Mouse (Mus musculus) spleen, postnatal 4 days (tissue): ENCODE results near the gene Gsta2.
A peak's percentile ranks its signal among the peaks of the same experiment; 100 is the strongest.
"Not testable (repeated sequence)": the region's sequence is repeated elsewhere in the genome, so short reads cannot be mapped to it uniquely, and the experiment has no call there.

Experiments
- DNase-seq, 2 experiments: peaks; one replicate each; pipeline ENCODE4 v3.0.0; 2022; ENCODE audit warnings: low spot score in 2 of 2

Gsta2 gene

DNA sequence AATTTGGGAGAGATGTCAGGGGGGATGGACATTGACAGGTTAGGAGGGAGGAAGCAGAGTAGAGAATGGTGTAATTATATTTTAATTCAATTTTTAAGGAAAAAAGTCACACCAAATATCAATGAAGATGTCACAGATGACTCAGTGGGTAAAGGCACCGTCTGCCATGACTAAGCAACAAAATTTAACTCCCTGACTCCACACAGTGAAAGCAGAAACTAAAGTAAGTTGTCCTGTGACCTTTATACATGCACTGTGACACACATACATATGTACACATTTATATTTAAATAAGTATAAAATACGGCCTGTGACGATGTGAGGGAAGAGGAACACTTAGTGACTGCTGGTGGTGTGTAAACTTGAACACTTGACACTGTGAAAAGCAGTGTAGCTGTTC, 47.5 kb downstream of the Gsta2 start:
- not testable (repeated sequence) for DNase-seq

DNA sequence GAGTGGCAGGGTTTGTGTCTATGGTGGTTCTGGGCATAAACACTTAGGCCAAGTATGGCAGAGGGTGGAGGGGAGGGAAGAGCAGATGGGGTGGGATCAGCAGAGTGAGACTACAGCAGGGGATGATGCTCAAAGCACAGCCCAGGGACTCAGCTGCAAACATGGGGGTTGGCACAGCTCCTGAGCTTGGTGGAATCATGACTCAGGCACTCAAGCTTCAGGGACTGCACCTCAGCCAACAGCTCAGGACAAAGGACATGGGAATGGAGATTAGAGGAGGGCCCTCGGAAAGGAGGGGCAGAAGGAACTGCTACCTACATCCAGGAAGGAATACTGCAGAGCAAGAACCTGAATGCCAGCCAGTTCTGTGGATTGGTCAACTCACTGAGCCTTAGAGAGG, 56.4 kb downstream of the Gsta2 start:
- not testable (repeated sequence) for DNase-seq

DNA sequence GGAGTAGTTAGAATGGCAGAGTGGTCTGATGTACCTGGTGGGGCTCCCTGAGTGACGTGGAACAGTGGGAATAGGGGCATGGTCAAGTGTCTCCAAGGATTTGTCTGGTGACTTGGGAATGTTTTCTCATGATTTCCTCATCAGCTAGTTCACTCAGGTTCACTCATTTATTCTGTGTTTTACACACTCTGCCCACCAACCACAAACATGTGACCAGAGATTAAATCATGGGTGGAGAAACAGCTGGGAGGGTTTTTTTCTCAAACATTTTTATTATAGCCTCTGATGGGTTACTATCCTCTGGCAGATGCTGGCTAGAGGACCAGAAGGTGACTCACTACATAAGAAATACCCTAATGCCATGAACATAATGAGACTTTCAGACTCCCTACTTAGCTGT, 57.4 kb downstream of the Gsta2 start:
- DNase-seq = no peak

- peak; percentile 20 to 67 for DNase-seq
Measured at GRCm38 (mm10) chr9:78296089-78296488, 59.5 kb downstream of the Gsta2 start.

DNA sequence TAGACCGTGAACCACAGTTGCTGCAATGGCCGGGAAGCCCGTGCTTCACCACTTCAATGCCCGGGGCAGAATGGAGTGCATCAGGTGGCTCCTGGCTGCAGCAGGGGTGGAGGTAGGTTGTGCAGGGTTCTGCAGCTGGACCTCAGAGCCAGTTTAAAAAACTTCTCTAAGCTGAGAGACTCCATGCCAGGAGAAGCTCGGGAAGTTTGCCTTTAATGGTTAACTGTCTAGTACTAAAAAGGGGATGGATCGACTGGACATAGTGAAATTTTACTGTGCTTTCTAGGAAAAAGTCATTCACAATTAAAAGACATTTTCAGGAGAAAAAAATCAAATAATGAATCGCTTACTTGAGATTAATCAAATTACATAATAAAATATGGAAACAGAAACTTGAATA, 60.8 kb downstream of the Gsta2 start:
- not testable (repeated sequence) for DNase-seq

GRCm38 (mm10) chr9:78293683-78294082, 61.9 kb downstream of the Gsta2 start:
- not testable (repeated sequence) for DNase-seq

- not testable (repeated sequence) for DNase-seq
Measured at GRCm38 (mm10) chr9:78292462-78292861, 63.1 kb downstream of the Gsta2 start.

- not testable (repeated sequence) for DNase-seq
Measured at GRCm38 (mm10) chr9:78289723-78290122, 65.9 kb downstream of the Gsta2 start, which contains the start of gene Gm10639. TSS of gene Gm10639 (plus strand) at chr9:78289923.

GRCm38 (mm10) chr9:78289063-78289462, 66.5 kb downstream of the Gsta2 start:
- not testable (repeated sequence) for DNase-seq

GRCm38 (mm10) chr9:78282002-78282711, 73.4 kb downstream of the Gsta2 start:
- not testable (repeated sequence) for DNase-seq
